Mouse (Mus musculus): ENCODE results near the gene Rsph3a. TPM values are rescaled to one million over a fixed set of nuclear protein-coding genes. Genes with fewer than 3 reads are reported as not detected.
A peak's percentile ranks its signal among the peaks of the same experiment; 100 is the strongest.
"Not testable (repeated sequence)": the region's sequence is repeated elsewhere in the genome, so short reads cannot be mapped to it uniquely, and the experiment has no call there.

The Rsph3a gene
- 72.3 and 77.7 TPM in 2 replicates for polyA plus RNA-seq (2015; fragmentation: Nextera tagmentation; extraction: Ambion mirVana)

DNA sequence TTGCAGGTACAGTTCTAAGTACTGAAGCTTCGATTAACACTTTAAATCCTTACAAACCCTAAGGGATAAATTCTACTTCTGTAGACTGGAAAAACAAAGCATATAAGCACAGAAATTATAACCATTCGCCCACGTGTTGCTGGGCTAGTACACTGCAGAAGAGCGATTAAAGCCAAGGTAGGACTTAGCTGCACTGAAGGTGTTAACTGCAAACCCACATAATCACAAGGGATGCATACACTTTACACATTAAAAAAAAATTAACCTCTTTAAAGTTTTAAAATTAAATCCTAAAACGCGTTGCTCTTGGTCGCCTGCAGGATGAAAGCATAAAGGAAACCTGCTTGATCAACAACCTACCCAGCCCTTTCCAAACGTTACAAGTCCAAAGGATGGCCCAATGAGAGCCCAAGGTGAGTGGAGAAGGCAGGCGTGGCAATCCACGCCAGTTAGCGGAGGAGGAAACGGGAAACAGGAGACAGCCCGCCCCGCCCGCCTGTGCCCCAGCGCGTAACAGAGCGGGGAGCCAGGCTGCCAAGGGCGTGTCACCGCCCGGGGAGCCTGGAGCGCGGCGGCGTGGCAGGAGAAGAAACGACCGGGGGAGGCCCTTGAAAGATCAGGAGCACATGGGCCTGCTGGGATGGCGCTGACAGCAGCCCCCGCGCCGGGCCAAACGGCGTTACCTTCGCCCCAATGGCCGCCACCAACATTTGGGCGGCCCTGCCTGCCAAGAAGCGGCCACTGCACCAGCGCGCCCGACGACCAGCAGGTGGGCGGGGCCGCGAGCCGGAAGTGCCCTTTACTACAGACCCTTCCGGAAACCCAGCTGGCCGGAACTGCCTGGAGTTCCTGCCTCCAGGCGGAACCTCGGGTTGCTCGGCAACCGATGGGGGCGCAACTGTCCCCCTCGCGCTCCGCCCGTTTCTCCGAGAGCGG lies at the start of gene Rsph3a:
Gene Rsph3a (plus strand): TSS at position 498 of the 936 bp plus-strand sequence.
- H3K4me1 ChIP-seq (ENCODE audit: control insufficient read depth, insufficient read depth, low read depth, low read length); H3K9me3 ChIP-seq (ENCODE audit: control insufficient read depth, low read length); H3K27me3 ChIP-seq (replicated peaks; ENCODE audit: control insufficient read depth, insufficient read depth, low read length); H3K36me3 ChIP-seq (ENCODE audit: control insufficient read depth, insufficient read depth, low read length): not testable (repeated sequence)
- H3K9ac ChIP-seq (ENCODE audit: low read depth, low read length) = peak within 1 kb of the TSS; percentile 79
- H3K27ac ChIP-seq (ENCODE audit: low read depth, low read length) = peak within 1 kb of the TSS; percentile 88
- H3K4me3 ChIP-seq (ENCODE audit: low read length) = peak within 1 kb of the TSS; percentile 56
- peak; percentile 98 for ATAC-seq
- H3K4me2 ChIP-seq (ENCODE audit: low read length) = peak within 1 kb of the TSS; percentile 59
- WGBS = 3% methylated on average over 58 of the region's 58 CpGs

DNA sequence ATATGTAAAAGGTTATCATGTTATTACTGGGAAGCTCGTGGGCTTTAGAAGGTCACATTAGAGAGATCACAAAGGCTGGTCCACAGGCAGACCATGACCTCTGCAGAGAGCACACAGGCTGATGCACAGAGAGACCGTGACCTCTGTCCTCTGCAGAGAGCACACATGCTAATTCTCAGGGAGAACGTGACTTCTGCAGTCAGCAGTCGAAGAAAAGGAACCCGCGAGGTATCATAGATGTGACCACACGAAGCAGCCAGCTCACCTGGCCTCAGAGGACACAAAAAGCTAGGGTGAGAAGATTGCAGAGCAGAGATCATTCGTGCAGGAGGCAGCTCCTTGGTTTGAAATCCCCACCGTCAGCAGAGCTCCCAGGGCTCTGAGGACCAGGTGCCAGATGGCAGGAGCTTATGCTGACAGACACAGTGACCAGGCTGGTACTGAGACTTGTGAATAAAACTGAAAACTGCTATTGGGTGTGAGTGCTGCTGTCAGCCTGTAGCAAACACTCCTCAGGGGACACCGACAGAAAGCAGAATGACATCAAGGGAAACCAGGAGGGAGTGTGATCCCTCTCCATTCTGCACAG lies 49.3 kb upstream of the Rsph3a start:
- Histone ChIP-seq H3K4me3 (ENCODE audit: low read length) (no peak overlapping the region), H3K4me2 (ENCODE audit: low read length) (no peak overlapping the region), H3K4me1 (ENCODE audit: control insufficient read depth, insufficient read depth, low read depth, low read length) (no peaks in the 10 kb centered on the region), H3K27me3 (replicated peaks; ENCODE audit: control insufficient read depth, insufficient read depth, low read length) (no peaks in the 10 kb centered on the region), H3K9me3 (ENCODE audit: control insufficient read depth, low read length) (no peaks in the 10 kb centered on the region), H3K36me3 (ENCODE audit: control insufficient read depth, insufficient read depth, low read length) (no peaks in the 10 kb centered on the region), H3K9ac (ENCODE audit: low read depth, low read length) (no peak overlapping the region), H3K27ac (ENCODE audit: low read depth, low read length) (no peak overlapping the region)
- 61% methylated on average over 10 of the region's 10 CpGs for WGBS
- no peak for ATAC-seq

DNA sequence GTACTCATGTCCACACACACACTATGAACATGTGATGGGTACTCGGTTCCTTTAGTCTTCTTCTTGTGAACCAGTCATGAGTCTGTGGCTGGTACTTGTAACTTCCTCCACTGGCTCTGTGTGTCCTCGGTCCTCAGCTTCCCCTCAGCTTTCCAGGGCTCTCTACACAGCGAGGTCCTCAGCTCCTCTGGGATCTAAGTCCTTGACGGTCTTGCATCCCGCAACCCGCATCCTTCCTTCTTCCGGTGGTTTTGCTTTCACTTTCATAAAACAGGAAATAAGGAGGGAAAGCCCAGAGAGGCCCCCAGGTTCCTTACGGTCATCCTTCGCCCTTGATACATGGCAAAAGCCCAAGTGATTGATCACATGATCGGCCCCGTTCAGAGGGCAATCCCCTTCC lies 48.3 kb upstream of the Rsph3a start:
- H3K4me2 ChIP-seq (ENCODE audit: low read length) = no peak overlapping the region
- WGBS = 88% methylated on average over 11 of the region's 11 CpGs
- H3K27ac ChIP-seq (ENCODE audit: low read depth, low read length) = no peak overlapping the region
- H3K4me3 ChIP-seq (ENCODE audit: low read length) = no peak overlapping the region
- H3K4me1 ChIP-seq (ENCODE audit: control insufficient read depth, insufficient read depth, low read depth, low read length) = no peaks in the 10 kb centered on the region
- no peaks in the 10 kb centered on the region for H3K27me3 ChIP-seq (replicated peaks; ENCODE audit: control insufficient read depth, insufficient read depth, low read length)
- ATAC-seq = no peak
- H3K9ac ChIP-seq (ENCODE audit: low read depth, low read length) = no peak overlapping the region
- no peaks in the 10 kb centered on the region for H3K36me3 ChIP-seq (ENCODE audit: control insufficient read depth, insufficient read depth, low read length)
- no peaks in the 10 kb centered on the region for H3K9me3 ChIP-seq (ENCODE audit: control insufficient read depth, low read length)

DNA sequence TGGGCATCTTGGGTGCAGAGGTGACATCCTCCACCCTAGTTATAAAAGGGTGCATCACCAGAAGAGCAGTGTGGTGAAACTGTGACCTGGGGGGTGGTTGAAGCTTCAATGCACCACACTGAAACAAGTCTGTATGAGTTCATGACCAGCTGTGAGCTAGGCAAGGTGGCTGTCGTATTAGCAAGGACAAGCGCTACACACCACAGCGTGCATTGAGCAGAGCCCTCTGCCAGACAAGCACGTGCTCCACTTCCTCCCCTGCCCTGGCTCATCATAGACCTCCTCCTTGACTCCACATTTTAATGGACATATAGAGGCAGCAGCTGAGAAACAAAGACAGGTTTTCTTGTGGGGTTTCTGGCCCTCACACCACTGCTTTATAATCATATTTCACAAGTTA lies 47.7 kb upstream of the Rsph3a start:
- Histone ChIP-seq H3K9ac (ENCODE audit: low read depth, low read length) (no peak overlapping the region), H3K9me3 (ENCODE audit: control insufficient read depth, low read length) (no peaks in the 10 kb centered on the region), H3K27ac (ENCODE audit: low read depth, low read length) (no peak overlapping the region), H3K4me2 (ENCODE audit: low read length) (no peak overlapping the region), H3K36me3 (ENCODE audit: control insufficient read depth, insufficient read depth, low read length) (no peaks in the 10 kb centered on the region), H3K4me3 (ENCODE audit: low read length) (no peak overlapping the region), H3K4me1 (ENCODE audit: control insufficient read depth, insufficient read depth, low read depth, low read length) (no peaks in the 10 kb centered on the region), H3K27me3 (replicated peaks; ENCODE audit: control insufficient read depth, insufficient read depth, low read length) (no peaks in the 10 kb centered on the region)
- 81% methylated on average over 4 of the region's 4 CpGs for WGBS
- ATAC-seq = no peak

DNA sequence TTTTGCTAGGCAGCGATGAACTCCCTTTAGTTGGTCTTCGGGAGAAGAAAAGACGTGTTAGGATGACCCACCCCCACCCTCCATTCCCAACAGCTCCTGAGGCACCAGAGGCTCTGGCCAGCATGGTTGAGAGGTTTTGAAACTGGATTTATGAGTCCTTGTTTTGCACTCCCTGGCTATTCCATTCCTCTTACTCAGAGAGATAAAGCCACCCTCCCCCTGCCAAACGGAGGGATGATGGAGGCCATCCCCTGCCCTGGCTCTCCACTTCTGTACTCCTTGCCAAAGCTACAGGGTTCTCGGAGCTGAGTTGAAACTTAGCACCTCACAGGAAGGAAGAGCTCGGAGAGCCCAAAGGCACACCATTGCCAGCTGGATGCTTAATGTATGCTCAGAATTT lies 46.2 kb upstream of the Rsph3a start:
- 78% methylated on average over 6 of the region's 6 CpGs for WGBS
- no peak overlapping the region for H3K4me3 ChIP-seq (ENCODE audit: low read length)
- H3K9me3 ChIP-seq (ENCODE audit: control insufficient read depth, low read length) = no peaks in the 10 kb centered on the region
- H3K4me1 ChIP-seq (ENCODE audit: control insufficient read depth, insufficient read depth, low read depth, low read length) = no peaks in the 10 kb centered on the region
- ATAC-seq = no peak
- H3K36me3 ChIP-seq (ENCODE audit: control insufficient read depth, insufficient read depth, low read length) = no peaks in the 10 kb centered on the region
- H3K27ac ChIP-seq (ENCODE audit: low read depth, low read length) = no peak overlapping the region
- no peaks in the 10 kb centered on the region for H3K27me3 ChIP-seq (replicated peaks; ENCODE audit: control insufficient read depth, insufficient read depth, low read length)
- H3K4me2 ChIP-seq (ENCODE audit: low read length) = no peak overlapping the region
- H3K9ac ChIP-seq (ENCODE audit: low read depth, low read length) = no peak overlapping the region

DNA sequence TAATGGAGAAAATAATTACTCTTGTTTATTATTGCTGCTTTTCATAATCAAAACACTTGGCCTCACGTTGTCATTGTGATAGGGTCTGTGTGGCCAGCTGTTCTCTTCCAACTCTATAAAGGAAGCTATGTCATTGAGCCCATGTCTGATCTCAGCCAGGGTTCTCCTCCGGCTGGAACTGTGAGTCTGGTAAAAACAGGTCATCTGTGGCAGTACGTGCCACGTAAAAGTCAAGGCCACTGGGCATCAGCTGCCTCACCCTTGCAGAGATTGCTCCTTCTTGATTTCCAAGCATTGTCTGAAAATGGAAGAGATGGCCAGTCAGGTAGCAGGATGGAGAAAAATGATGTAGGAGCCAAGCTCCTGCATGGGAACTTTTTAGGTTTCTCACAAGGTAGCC lies 45.5 kb upstream of the Rsph3a start:
- H3K9me3 ChIP-seq (ENCODE audit: control insufficient read depth, low read length) = no peaks in the 10 kb centered on the region
- no peaks in the 10 kb centered on the region for H3K4me1 ChIP-seq (ENCODE audit: control insufficient read depth, insufficient read depth, low read depth, low read length)
- no peak for ATAC-seq
- H3K9ac ChIP-seq (ENCODE audit: low read depth, low read length) = no peak overlapping the region
- no peak overlapping the region for H3K4me2 ChIP-seq (ENCODE audit: low read length)
- no peaks in the 10 kb centered on the region for H3K27me3 ChIP-seq (replicated peaks; ENCODE audit: control insufficient read depth, insufficient read depth, low read length)
- 80% methylated on average over 4 of the region's 4 CpGs for WGBS
- H3K4me3 ChIP-seq (ENCODE audit: low read length) = no peak overlapping the region
- no peaks in the 10 kb centered on the region for H3K36me3 ChIP-seq (ENCODE audit: control insufficient read depth, insufficient read depth, low read length)
- H3K27ac ChIP-seq (ENCODE audit: low read depth, low read length) = no peak overlapping the region

DNA sequence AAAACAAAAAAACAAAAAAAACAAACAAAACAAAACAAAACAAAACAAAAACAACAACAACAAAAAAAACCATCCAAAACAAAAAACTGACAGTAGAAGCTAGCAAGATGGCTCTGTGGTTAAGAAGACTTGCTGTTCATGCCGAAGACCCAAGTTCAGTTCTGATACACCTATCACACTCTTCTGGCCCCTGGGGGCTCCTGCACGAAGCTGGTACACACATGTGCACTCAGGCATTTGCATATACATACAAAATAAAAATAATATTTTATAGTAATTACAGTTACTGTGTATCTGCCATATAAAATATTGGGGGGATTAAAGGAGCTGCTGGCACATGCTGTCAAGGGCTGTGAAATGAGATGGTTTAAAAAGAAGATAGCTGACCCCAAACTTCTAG lies 43.9 kb upstream of the Rsph3a start:
- H3K27ac ChIP-seq (ENCODE audit: low read depth, low read length) = no peak overlapping the region
- ATAC-seq = no peak
- H3K27me3 ChIP-seq (replicated peaks; ENCODE audit: control insufficient read depth, insufficient read depth, low read length) = no peaks in the 10 kb centered on the region
- no peaks in the 10 kb centered on the region for H3K4me1 ChIP-seq (ENCODE audit: control insufficient read depth, insufficient read depth, low read depth, low read length)
- no peaks in the 10 kb centered on the region for H3K36me3 ChIP-seq (ENCODE audit: control insufficient read depth, insufficient read depth, low read length)
- H3K9me3 ChIP-seq (ENCODE audit: control insufficient read depth, low read length) = no peaks in the 10 kb centered on the region
- H3K9ac ChIP-seq (ENCODE audit: low read depth, low read length) = no peak overlapping the region
- no peak overlapping the region for H3K4me3 ChIP-seq (ENCODE audit: low read length)
- no peak overlapping the region for H3K4me2 ChIP-seq (ENCODE audit: low read length)
- 90% methylated on average over 2 of the region's 2 CpGs for WGBS

DNA sequence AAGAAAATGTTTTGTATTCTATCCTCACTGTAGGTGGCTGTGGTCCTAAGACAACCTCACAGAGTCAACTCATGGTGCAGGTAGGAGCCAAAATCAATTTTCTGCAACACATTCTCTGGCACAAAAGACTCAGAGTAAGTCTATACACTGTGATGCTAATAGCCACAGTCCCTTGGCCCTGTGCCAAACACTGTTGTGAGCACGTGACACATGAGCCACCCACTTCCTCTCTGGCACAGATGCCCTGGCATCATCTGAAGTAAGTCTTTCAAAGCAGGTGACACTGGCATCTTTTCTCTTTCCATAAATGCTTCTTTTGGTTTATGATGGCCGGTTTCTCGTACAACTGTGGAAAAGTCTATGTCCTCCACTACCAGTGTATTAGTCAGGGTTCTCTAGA lies 43.1 kb upstream of the Rsph3a start:
- Histone ChIP-seq H3K9ac (ENCODE audit: low read depth, low read length) (no peak overlapping the region), H3K36me3 (ENCODE audit: control insufficient read depth, insufficient read depth, low read length) (no peaks in the 10 kb centered on the region), H3K4me3 (ENCODE audit: low read length) (no peak overlapping the region), H3K27ac (ENCODE audit: low read depth, low read length) (no peak overlapping the region), H3K4me1 (ENCODE audit: control insufficient read depth, insufficient read depth, low read depth, low read length) (no peaks in the 10 kb centered on the region), H3K9me3 (ENCODE audit: control insufficient read depth, low read length) (no peaks in the 10 kb centered on the region), H3K4me2 (ENCODE audit: low read length) (no peak overlapping the region), H3K27me3 (replicated peaks; ENCODE audit: control insufficient read depth, insufficient read depth, low read length) (no peaks in the 10 kb centered on the region)
- no peak for ATAC-seq
- WGBS = 65% methylated on average over 3 of the region's 3 CpGs

DNA sequence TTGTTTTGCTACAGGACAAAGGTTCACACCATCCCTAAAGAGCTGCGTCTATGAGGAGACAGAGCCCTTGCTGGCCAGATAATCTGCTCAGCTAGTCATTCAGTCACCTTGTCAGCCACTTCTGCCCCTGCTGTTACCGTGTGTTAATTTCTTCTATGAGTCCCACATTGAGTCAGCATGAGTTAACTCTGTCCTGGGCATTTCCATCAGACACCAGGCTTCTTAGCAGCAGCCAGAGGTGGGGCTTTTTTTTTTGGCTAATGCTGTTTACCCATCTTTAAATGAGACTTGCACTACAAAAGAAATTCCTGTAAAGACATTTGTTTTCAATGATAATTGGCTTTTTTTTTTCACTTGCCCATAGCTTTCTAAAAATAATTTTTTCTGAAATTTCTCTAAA lies 40.4 kb upstream of the Rsph3a start:
- Histone ChIP-seq H3K9me3 (ENCODE audit: control insufficient read depth, low read length) (no peaks in the 10 kb centered on the region), H3K9ac (ENCODE audit: low read depth, low read length) (no peak overlapping the region), H3K4me3 (ENCODE audit: low read length) (no peak overlapping the region), H3K36me3 (ENCODE audit: control insufficient read depth, insufficient read depth, low read length) (no peaks in the 10 kb centered on the region), H3K4me1 (ENCODE audit: control insufficient read depth, insufficient read depth, low read depth, low read length) (no peaks in the 10 kb centered on the region), H3K27me3 (replicated peaks; ENCODE audit: control insufficient read depth, insufficient read depth, low read length) (no peaks in the 10 kb centered on the region), H3K27ac (ENCODE audit: low read depth, low read length) (no peak overlapping the region), H3K4me2 (ENCODE audit: low read length) (no peak overlapping the region)
- 42% methylated on average over 2 of the region's 2 CpGs for WGBS
- ATAC-seq = no peak
